Mouse (Mus musculus) ES-Bruce4 (cell line): ENCODE data around the gene Msi2.

Experiments used
- CTCF ChIP-seq: IDR thresholded peaks from one replicate; pipeline ENCODE4 v1.8.1; 2011; ENCODE audit warnings: low read depth, low read length
- EP300 ChIP-seq: IDR thresholded peaks from 2 replicates; pipeline ENCODE4 v1.6.1; 2011; ENCODE audit warnings: low read depth, low read length; ENCODE audit not compliant: insufficient read depth

- TF ChIP-seq CTCF (no peak), EP300 (peak; percentile 50; the same call in 1 of the 2 replicates)
Measured at GRCm38 (mm10) chr11:88716061-88716994, 2.0 kb downstream of the Msi2 start.
